In genomic region chr2:118752792-118753108, GRCm38 (mm10) we compare ENCODE assay signal across 14 mouse cellular contexts. TPM values are rescaled to one million over a fixed set of nuclear protein-coding genes. Genes with fewer than 3 reads are reported as not detected.
DNase-seq lines count a peak whose midpoint lies in the region; ATAC-seq and TF ChIP-seq lines count a peak whose summit lies in the region.
"Had no signal": no experiment of that assay in that cellular context is flagged by ENCODE, and none has a peak within 500 bp of the region (broad histone marks: within the 10 kb centered on the region; RNA-seq: fewer than 3 reads in every experiment).

No protein-coding gene starts in this region.

- no peak for ATAC-seq in midbrain, embryonic 11.5 days (ENCODE audit: low FRiP score)
- ATAC-seq in midbrain, embryonic 16.5 days, result no peak
- ATAC-seq in stomach, embryonic 16.5 days (ENCODE audit: insufficient read depth, low FRiP score), result no peak
- ATAC-seq: forebrain, embryonic 16.5 days had no signal

- WGBS in midbrain, embryonic 11.5 days, result 79% methylated on average over 4 of the region's 4 CpGs
- WGBS in midbrain, embryonic 16.5 days, result 89% methylated on average over 3 of the region's 4 CpGs
- 72% methylated on average over 4 of the region's 4 CpGs for WGBS in liver, adult 2 months
- 67% methylated on average over 4 of the region's 4 CpGs for WGBS in stomach, embryonic 16.5 days

- H3K27me3 ChIP-seq in midbrain, embryonic 11.5 days (ENCODE audit: control insufficient read depth, insufficient read depth, low read length), result no peaks in the 10 kb centered on the region
- no peaks in the 10 kb centered on the region for H3K27me3 ChIP-seq in midbrain, embryonic 16.5 days (ENCODE audit: control insufficient read depth, insufficient read depth, low read depth, low read length)
- H3K27me3 ChIP-seq in liver, adult 2 months (ENCODE audit: control insufficient read depth, insufficient read depth, low read length), result no peaks in the 10 kb centered on the region
- no peaks in the 10 kb centered on the region for H3K27me3 ChIP-seq in stomach, embryonic 16.5 days (ENCODE audit: control insufficient read depth, insufficient read depth, low read length)

- H3K4me2 ChIP-seq in midbrain, embryonic 11.5 days, result no peak overlapping the region
- no peak overlapping the region for H3K4me2 ChIP-seq in midbrain, embryonic 16.5 days (ENCODE audit: low read length)
- no peak overlapping the region for H3K4me2 ChIP-seq in stomach, embryonic 16.5 days (ENCODE audit: low read depth, low read length)

- no peak overlapping the region; the same call in 1 of the 2 replicates for H3K27ac ChIP-seq in midbrain, embryonic 11.5 days (ENCODE audit: low read depth, low read length)
- H3K27ac ChIP-seq in midbrain, embryonic 16.5 days (ENCODE audit: low read length), result no peak overlapping the region
- H3K27ac ChIP-seq in liver, adult 2 months (replicated peaks; ENCODE audit: insufficient read depth, low read depth, low read length), result peak overlapping the region; percentile 13; the same call in 1 of the 2 replicates
- peak overlapping the region; percentile 88 for H3K27ac ChIP-seq in stomach, embryonic 16.5 days (ENCODE audit: low read length)

- peaks cover 14% of the 10 kb centered on the region for H3K4me1 ChIP-seq in midbrain, embryonic 11.5 days (ENCODE audit: control insufficient read depth, insufficient read depth, low read length)
- H3K4me1 ChIP-seq in midbrain, embryonic 16.5 days (ENCODE audit: control insufficient read depth, insufficient read depth, low read length), result peaks cover 20% of the 10 kb centered on the region
- H3K4me1 ChIP-seq in liver, adult 2 months (ENCODE audit: control insufficient read depth, insufficient read depth, low read length), result peaks cover 2% of the 10 kb centered on the region; the same call in 1 of the 2 replicates
- peaks cover 25% of the 10 kb centered on the region for H3K4me1 ChIP-seq in stomach, embryonic 16.5 days (ENCODE audit: control insufficient read depth, insufficient read depth, low read length)

- no peak overlapping the region for H3K4me3 ChIP-seq in midbrain, embryonic 11.5 days (ENCODE audit: low read depth, low read length)
- no peak overlapping the region for H3K4me3 ChIP-seq in midbrain, embryonic 16.5 days (ENCODE audit: low read depth, low read length)
- H3K4me3 ChIP-seq in liver, adult 2 months (ENCODE audit: insufficient read depth, low read depth, low read length), result no peak overlapping the region
- no peak overlapping the region for H3K4me3 ChIP-seq in stomach, embryonic 16.5 days (replicated peaks; ENCODE audit: low read length)
- H3K4me3 ChIP-seq: myocyte had no signal

- H3K9ac ChIP-seq in midbrain, embryonic 11.5 days (ENCODE audit: low read length), result no peak overlapping the region
- H3K9ac ChIP-seq in midbrain, embryonic 16.5 days (ENCODE audit: low read depth, low read length), result no peak overlapping the region
- H3K9ac ChIP-seq in liver, adult 2 months (ENCODE audit: low read depth, low read length), result no peak overlapping the region
- H3K9ac ChIP-seq in stomach, embryonic 16.5 days (ENCODE audit: low read length), result peak overlapping the region; percentile 49; the same call in 1 of the 2 replicates

- peak; percentile 86 for DNase-seq in heart, adult 11 months
- DNase-seq in heart, adult 9 months (ENCODE audit: low spot score in 2 of 2), result no peak
- DNase-seq in midbrain, embryonic 11.5 days (ENCODE audit: low spot score, missing footprints), result peak; percentile 23
- no peak for DNase-seq in liver, adult 2 months (ENCODE audit: extremely low read depth, low read depth, low spot score)
- DNase-seq in cerebellum, postnatal 36 days, result no peak
- DNase-seq in layer of hippocampus, adult 11-12 months (ENCODE audit: low spot score), result no peak
- DNase-seq: gastrocnemius, postnatal 25 days had no signal

- no peaks in the 10 kb centered on the region for H3K9me3 ChIP-seq in midbrain, embryonic 11.5 days (ENCODE audit: control insufficient read depth, low read length)
- H3K9me3 ChIP-seq in midbrain, embryonic 16.5 days (replicated peaks; ENCODE audit: control insufficient read depth, low read length, poor library complexity, severe bottlenecking), result no peaks in the 10 kb centered on the region
- H3K9me3 ChIP-seq in stomach, embryonic 16.5 days (replicated peaks; ENCODE audit: control insufficient read depth, low read length), result no peaks in the 10 kb centered on the region

- H3K79me2 ChIP-seq in liver, adult 2 months (ENCODE audit: control insufficient read depth, insufficient read depth, low read length), result no peaks in the 10 kb centered on the region

- no peak for TF ChIP-seq POLR2A in liver, adult 2 months (IDR thresholded peaks at IDR 0.05; ENCODE audit: extremely low read depth, insufficient read depth, low read length)

- TF ChIP-seq CTCF in liver, adult 2 months (IDR thresholded peaks at IDR 0.05; ENCODE audit: low read depth, low read length), result no peak

- H3K36me3 ChIP-seq in midbrain, embryonic 11.5 days (ENCODE audit: control insufficient read depth, insufficient read depth, low read length), result peaks cover 2% of the 10 kb centered on the region; the same call in 1 of the 2 replicates
- no peaks in the 10 kb centered on the region for H3K36me3 ChIP-seq in midbrain, embryonic 16.5 days (ENCODE audit: control insufficient read depth, insufficient read depth, low read length)
- 0 out of 2 replicates have a peak, but pooled peaks cover 2% of the 10 kb centered on the region for H3K36me3 ChIP-seq in liver, adult 2 months (ENCODE audit: control insufficient read depth, insufficient read depth, low read length)
- no peaks in the 10 kb centered on the region for H3K36me3 ChIP-seq in stomach, embryonic 16.5 days (ENCODE audit: control insufficient read depth, insufficient read depth, low read length)

RNA-seq across cellular contexts. Expression of gene Inafm2, which starts 7.2 kb away (rescaled TPM):
- polyA plus RNA-seq in midbrain, embryonic 11.5 days (2014; fragmentation: Nextera tagmentation; extraction: Ambion mirVana), result 36.0 and 39.9 TPM in 2 replicates
- 17.9 and 18.9 TPM in 2 replicates for polyA plus RNA-seq in midbrain, embryonic 16.5 days (2015; fragmentation: Nextera tagmentation; extraction: Ambion mirVana)
- total RNA-seq in liver, adult 2 months (2014; rRNA removed), result 4.4 and 5.4 TPM in 2 replicates
- 4.7 TPM in 2 replicates for polyA plus RNA-seq in liver, adult 2 months (2012; rRNA removed)
- 26.0 and 28.5 TPM in 2 replicates for polyA plus RNA-seq in stomach, embryonic 16.5 days (2015; fragmentation: Nextera tagmentation; extraction: Ambion mirVana)

RNA-seq across cellular contexts. Expression of gene Ccdc9b, which starts 9.7 kb away (rescaled TPM):
- 0.86 and 0.92 TPM in 2 replicates for polyA plus RNA-seq in midbrain, embryonic 11.5 days (2014; fragmentation: Nextera tagmentation; extraction: Ambion mirVana)
- polyA plus RNA-seq in midbrain, embryonic 16.5 days (2015; fragmentation: Nextera tagmentation; extraction: Ambion mirVana), result 1.2 and 1.6 TPM in 2 replicates
- total RNA-seq in liver, adult 2 months (2014; rRNA removed), result 1.1 and 1.9 TPM in 2 replicates
- 0.68 and 0.94 TPM in 2 replicates for polyA plus RNA-seq in liver, adult 2 months (2012; rRNA removed)
- polyA plus RNA-seq in stomach, embryonic 16.5 days (2015; fragmentation: Nextera tagmentation; extraction: Ambion mirVana), result 2.9 and 4.0 TPM in 2 replicates

RNA-seq across cellular contexts. Expression of gene Phgr1, which starts 19.8 kb away (rescaled TPM):
- not detected in 2 replicates for polyA plus RNA-seq in midbrain, embryonic 11.5 days (2014; fragmentation: Nextera tagmentation; extraction: Ambion mirVana)
- not detected in 2 replicates for polyA plus RNA-seq in midbrain, embryonic 16.5 days (2015; fragmentation: Nextera tagmentation; extraction: Ambion mirVana)
- total RNA-seq in liver, adult 2 months (2014; rRNA removed), result not detected in 2 replicates
- polyA plus RNA-seq in liver, adult 2 months (2012; rRNA removed), result 1.0 and 1.6 TPM in 2 replicates
- polyA plus RNA-seq in stomach, embryonic 16.5 days (2015; fragmentation: Nextera tagmentation; extraction: Ambion mirVana), result 22.2 and 38.3 TPM in 2 replicates
- total RNA-seq: adrenal gland, postnatal 4 days; gastrocnemius, postnatal 25 days; left cerebral cortex, adult 8-10 months had no signal
- polyA plus RNA-seq: embryonic facial prominence, embryonic 11.5 days; forebrain, embryonic 16.5 days; myocyte had no signal

RNA-seq across cellular contexts. Expression of gene Plcb2, which starts 24.5 kb away (rescaled TPM):
- polyA plus RNA-seq in midbrain, embryonic 11.5 days (2014; fragmentation: Nextera tagmentation; extraction: Ambion mirVana), result 0.20 and 0.33 TPM in 2 replicates
- 0.44 and 0.50 TPM in 2 replicates for polyA plus RNA-seq in midbrain, embryonic 16.5 days (2015; fragmentation: Nextera tagmentation; extraction: Ambion mirVana)
- 1.2 and 1.7 TPM in 2 replicates for total RNA-seq in liver, adult 2 months (2014; rRNA removed)
- polyA plus RNA-seq in liver, adult 2 months (2012; rRNA removed), result 0.68 and 0.80 TPM in 2 replicates
- 1.4 and 2.0 TPM in 2 replicates for polyA plus RNA-seq in stomach, embryonic 16.5 days (2015; fragmentation: Nextera tagmentation; extraction: Ambion mirVana)
- polyA plus RNA-seq: myocyte had no signal

RNA-seq across cellular contexts. Expression of gene Disp2, which starts 26.8 kb away (rescaled TPM):
- 7.8 and 8.0 TPM in 2 replicates for polyA plus RNA-seq in midbrain, embryonic 11.5 days (2014; fragmentation: Nextera tagmentation; extraction: Ambion mirVana)
- polyA plus RNA-seq in midbrain, embryonic 16.5 days (2015; fragmentation: Nextera tagmentation; extraction: Ambion mirVana), result 72.3 and 77.0 TPM in 2 replicates
- 1.0 and 1.3 TPM in 2 replicates for total RNA-seq in liver, adult 2 months (2014; rRNA removed)
- polyA plus RNA-seq in liver, adult 2 months (2012; rRNA removed), result 1.3 and 1.5 TPM in 2 replicates
- 2.1 and 2.5 TPM in 2 replicates for polyA plus RNA-seq in stomach, embryonic 16.5 days (2015; fragmentation: Nextera tagmentation; extraction: Ambion mirVana)
- total RNA-seq: gastrocnemius, postnatal 25 days had no signal

Comparison
In these comparisons a context has a peak if more than half of its experiments do, and no peak if none do; other contexts are left out.
1. DNase-seq: peak in heart, adult 11 months (single experiment) and midbrain, embryonic 11.5 days (single experiment); none in heart, adult 9 months (0 of 2), liver, adult 2 months (single experiment), cerebellum, postnatal 36 days (0 of 2) and layer of hippocampus, adult 11-12 months (single experiment).
2. H3K27ac ChIP-seq: peak in liver, adult 2 months (single experiment) and stomach, embryonic 16.5 days (single experiment); none in midbrain, embryonic 11.5 days (single experiment) and midbrain, embryonic 16.5 days (single experiment).